Mouse (Mus musculus) CH12.LX (cell line): Measurements from ENCODE around the gene Card10.

ENCODE experiments used
- CHD1 ChIP-seq: IDR thresholded peaks from 2 replicates; pipeline ENCODE4 v1.6.1; 2012; ENCODE audit warnings: low read depth, low read length, improper control_type of control experiment, inconsistent platforms
- CTCF ChIP-seq, 2 experiments: IDR thresholded peaks in 1 of 2; conservative IDR thresholded peaks in 1 of 2; 2 replicates each; pipeline ENCODE4 v1.5.1; 2011 to 2012; ENCODE audit warnings: low read depth in 2 of 2, low read length in 2 of 2, improper control_type of control experiment in 1 of 2, inconsistent platforms in 1 of 2, mild to moderate bottlenecking in 1 of 2, moderate library complexity in 1 of 2
- EP300 ChIP-seq: IDR thresholded peaks from 2 replicates; pipeline ENCODE4 v1.6.1; 2011; ENCODE audit warnings: low read length, improper control_type of control experiment
- GABPA ChIP-seq: IDR thresholded peaks from 2 replicates; pipeline ENCODE4 v1.6.1; 2012; ENCODE audit warnings: low read depth, low read length, improper control_type of control experiment, inconsistent platforms; ENCODE audit not compliant: insufficient replicate concordance
- MAFK ChIP-seq: IDR thresholded peaks from 2 replicates; pipeline ENCODE4 v1.6.1; 2011; ENCODE audit warnings: low read length, improper control_type of control experiment; ENCODE audit not compliant: insufficient replicate concordance
- NELFE ChIP-seq: IDR thresholded peaks from 2 replicates; pipeline ENCODE4 v1.6.1; 2011; ENCODE audit warnings: low read depth, low read length, improper control_type of control experiment
- POLR2A ChIP-seq: IDR thresholded peaks from 2 replicates; pipeline ENCODE4 v1.6.1; 2011; ENCODE audit warnings: low read depth, mild to moderate bottlenecking, improper control_type of control experiment, low read length
- POLR2AphosphoS2 ChIP-seq: IDR thresholded peaks from 2 replicates; pipeline ENCODE4 v1.6.1; 2011; ENCODE audit warnings: low read depth, low read length, improper control_type of control experiment
- RCOR1 ChIP-seq: conservative IDR thresholded peaks from 2 replicates; pipeline ENCODE4 v1.6.1; 2012; ENCODE audit warnings: low read depth, mild to moderate bottlenecking, inconsistent platforms, low read length, improper control_type of control experiment
- TCF12 ChIP-seq: IDR thresholded peaks from 2 replicates; pipeline ENCODE4 v1.6.1; 2014; ENCODE audit warnings: low read depth, mild to moderate bottlenecking, inconsistent platforms, low read length, improper control_type of control experiment
- USF2 ChIP-seq: conservative IDR thresholded peaks from 2 replicates; pipeline ENCODE4 v1.6.1; 2011; ENCODE audit warnings: low read depth, low read length, improper control_type of control experiment
- ZC3H11A ChIP-seq: IDR thresholded peaks from 2 replicates; pipeline ENCODE4 v1.6.1; 2012; ENCODE audit warnings: low read depth, mild to moderate bottlenecking, inconsistent platforms, low read length, improper control_type of control experiment

GRCm38 (mm10) chr15:78779690-78780089 is 23.2 kb downstream of the Card10 start:
- TF ChIP-seq CTCF (conservative IDR thresholded peaks at IDR 0.05 in 1 of 2, IDR thresholded peaks at IDR 0.05 in 1 of 2; ENCODE audit: low read depth in 2 of 2, low read length in 2 of 2) (no peak), TCF12 (no peak), USF2 (no peak), POLR2A (no peak), MAFK (no peak), RCOR1 (no peak), EP300 (no peak), CHD1 (no peak), POLR2AphosphoS2 (no peak), NELFE (no peak), ZC3H11A (no peak), GABPA (no peak)
